Comparison of ENCODE assay signal across 23 mouse cellular contexts in genomic region chr2:17822621-17823006, GRCm38 (mm10).
"Had no signal": no experiment of that assay in that cellular context is flagged by ENCODE, and none has a peak within 500 bp of the region (broad histone marks: within the 10 kb centered on the region; RNA-seq: fewer than 3 reads in every experiment).

No protein-coding gene starts in this region.

- DNase-seq: forebrain, postnatal 0 days; gastrocnemius, postnatal 14 days; gastrocnemius, postnatal 36 days; heart, adult 18-20 months; heart, postnatal 14 days; heart, postnatal 36 days; kidney, adult 11 months; kidney, adult 2 months; kidney, adult 9 months; kidney, postnatal 14 days; kidney, postnatal 36 days; layer of hippocampus, adult 9-11 months; left cerebral cortex, postnatal 4 days had no signal

- H3K4me1 ChIP-seq: heart, embryonic 13.5 days; heart, embryonic 15.5 days; hindbrain, embryonic 13.5 days; hindbrain, embryonic 15.5 days; limb, embryonic 13.5 days; limb, embryonic 15.5 days; liver, embryonic 12.5 days had no signal

- H3K27ac ChIP-seq: heart, embryonic 13.5 days; heart, embryonic 15.5 days; hindbrain, embryonic 13.5 days; hindbrain, embryonic 15.5 days; hindbrain, postnatal 0 days; kidney, embryonic 15.5 days; kidney, postnatal 0 days; limb, embryonic 13.5 days; limb, embryonic 15.5 days; liver, embryonic 12.5 days had no signal

- H3K36me3 ChIP-seq: heart, embryonic 13.5 days; heart, embryonic 15.5 days; hindbrain, embryonic 13.5 days; hindbrain, embryonic 15.5 days; kidney, embryonic 15.5 days; limb, embryonic 13.5 days; limb, embryonic 15.5 days; liver, embryonic 12.5 days had no signal

- ATAC-seq: forebrain, postnatal 0 days; hindbrain, postnatal 0 days; liver, embryonic 12.5 days had no signal

- H3K9ac ChIP-seq: forebrain, postnatal 0 days; heart, embryonic 13.5 days; heart, embryonic 15.5 days; hindbrain, embryonic 13.5 days; hindbrain, embryonic 15.5 days; kidney, embryonic 15.5 days; limb, embryonic 13.5 days; limb, embryonic 15.5 days; liver, embryonic 12.5 days had no signal

- H3K4me3 ChIP-seq: heart, embryonic 13.5 days; heart, embryonic 15.5 days; hindbrain, embryonic 13.5 days; hindbrain, embryonic 15.5 days; kidney, embryonic 15.5 days; limb, embryonic 13.5 days; limb, embryonic 15.5 days; liver, embryonic 12.5 days had no signal

- H3K27me3 ChIP-seq: heart, embryonic 13.5 days; heart, embryonic 15.5 days; hindbrain, embryonic 13.5 days; hindbrain, embryonic 15.5 days; kidney, embryonic 15.5 days; limb, embryonic 13.5 days; limb, embryonic 15.5 days; liver, embryonic 12.5 days had no signal
